Mouse (Mus musculus) neural tube, embryonic 10.5 days (tissue): ENCODE data around the gene Def8.
"Not testable (repeated sequence)": the region's sequence is repeated elsewhere in the genome, so short reads cannot be mapped to it uniquely, and the experiment has no call there.

ENCODE experiments used
- DNase-seq: peaks from one replicate; pipeline ENCODE4 v3.0.0-alpha.2; 2017; ENCODE audit warnings: low spot score; ENCODE audit errors: extremely low spot score

Def8 gene

DNA sequence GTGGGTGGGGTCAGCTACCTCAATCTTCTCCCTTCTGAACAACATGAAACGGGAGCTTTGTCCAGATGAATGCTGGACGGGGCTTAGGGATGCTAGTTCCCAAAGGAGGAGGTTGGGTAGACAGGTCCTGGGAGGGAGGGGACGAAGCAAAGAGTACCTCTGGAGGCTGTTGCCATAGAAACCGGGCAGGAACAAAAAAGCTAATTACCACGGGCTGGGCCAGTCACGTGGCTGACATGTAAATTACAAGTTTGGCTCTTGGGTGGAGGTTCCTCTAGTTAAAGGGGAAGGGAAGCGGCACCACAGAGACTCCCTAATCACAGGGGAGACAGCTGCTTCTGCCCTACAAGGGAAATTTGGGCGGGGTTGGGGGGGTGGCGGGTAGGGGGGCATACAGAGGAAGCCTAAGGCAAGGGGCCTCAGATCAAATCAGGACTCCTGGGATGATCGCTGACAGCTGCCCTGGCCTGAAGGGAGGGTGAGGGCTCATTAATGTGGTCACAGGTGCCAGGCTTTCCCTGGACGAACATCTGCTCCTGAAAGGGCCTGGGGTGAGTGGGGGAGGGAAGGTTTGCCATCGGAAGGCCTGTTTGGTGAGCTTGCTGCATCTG lies 10.7 kb upstream of the Def8 start:
- DNase-seq = peak; percentile 56

DNA sequence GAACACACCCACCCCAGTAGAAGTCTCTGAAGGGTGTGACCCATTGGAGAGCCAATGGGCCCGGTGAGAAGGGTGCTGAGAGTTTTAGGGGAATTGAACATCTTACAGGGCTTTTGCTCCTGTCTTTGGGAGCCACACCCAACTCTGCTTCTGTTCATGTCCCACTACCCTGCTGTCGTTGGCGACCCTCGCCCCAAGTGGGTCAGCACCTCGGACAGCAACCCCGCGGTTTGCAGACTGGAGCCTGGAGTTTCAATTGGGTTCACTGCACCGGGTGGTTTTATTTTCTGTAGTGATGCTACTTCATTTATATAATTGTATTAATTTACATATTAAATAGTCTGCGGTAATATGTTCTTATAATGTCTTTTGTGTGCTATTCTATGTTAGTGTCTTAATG lies 9.1 kb upstream of the Def8 start:
- peak; percentile 58 for DNase-seq

DNA sequence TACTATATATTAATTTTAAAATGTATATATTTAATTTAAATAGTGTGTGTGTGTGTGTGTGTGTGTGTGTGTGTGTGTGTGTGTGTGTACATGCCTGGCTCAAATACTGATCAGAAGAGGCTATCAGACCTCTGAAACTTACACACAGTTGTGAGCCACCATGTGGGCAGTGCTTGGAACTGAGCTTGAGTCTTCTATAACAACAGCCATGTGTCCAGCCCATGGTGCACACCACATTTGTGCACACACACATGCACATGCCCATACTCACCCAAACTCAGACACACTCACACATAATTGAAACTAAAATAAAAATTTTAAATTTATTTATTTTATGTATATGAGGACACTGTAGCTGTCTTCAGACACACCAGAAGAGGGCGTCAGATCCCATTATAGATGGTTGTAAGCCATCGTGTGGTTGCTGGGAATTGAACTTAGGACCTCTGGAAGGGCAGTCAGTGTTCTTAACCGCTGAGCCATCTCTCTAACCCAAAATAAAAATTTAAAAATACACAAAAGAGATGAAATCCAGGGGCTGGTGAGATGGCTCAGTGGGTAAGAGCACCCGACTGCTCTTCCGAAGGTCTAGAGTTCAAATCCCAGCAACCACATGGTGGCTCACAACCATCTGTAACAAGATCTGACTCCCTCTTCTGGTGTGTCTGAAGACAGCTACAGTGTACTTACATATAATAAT lies 8.2 kb upstream of the Def8 start:
- not testable (repeated sequence) for DNase-seq

DNA sequence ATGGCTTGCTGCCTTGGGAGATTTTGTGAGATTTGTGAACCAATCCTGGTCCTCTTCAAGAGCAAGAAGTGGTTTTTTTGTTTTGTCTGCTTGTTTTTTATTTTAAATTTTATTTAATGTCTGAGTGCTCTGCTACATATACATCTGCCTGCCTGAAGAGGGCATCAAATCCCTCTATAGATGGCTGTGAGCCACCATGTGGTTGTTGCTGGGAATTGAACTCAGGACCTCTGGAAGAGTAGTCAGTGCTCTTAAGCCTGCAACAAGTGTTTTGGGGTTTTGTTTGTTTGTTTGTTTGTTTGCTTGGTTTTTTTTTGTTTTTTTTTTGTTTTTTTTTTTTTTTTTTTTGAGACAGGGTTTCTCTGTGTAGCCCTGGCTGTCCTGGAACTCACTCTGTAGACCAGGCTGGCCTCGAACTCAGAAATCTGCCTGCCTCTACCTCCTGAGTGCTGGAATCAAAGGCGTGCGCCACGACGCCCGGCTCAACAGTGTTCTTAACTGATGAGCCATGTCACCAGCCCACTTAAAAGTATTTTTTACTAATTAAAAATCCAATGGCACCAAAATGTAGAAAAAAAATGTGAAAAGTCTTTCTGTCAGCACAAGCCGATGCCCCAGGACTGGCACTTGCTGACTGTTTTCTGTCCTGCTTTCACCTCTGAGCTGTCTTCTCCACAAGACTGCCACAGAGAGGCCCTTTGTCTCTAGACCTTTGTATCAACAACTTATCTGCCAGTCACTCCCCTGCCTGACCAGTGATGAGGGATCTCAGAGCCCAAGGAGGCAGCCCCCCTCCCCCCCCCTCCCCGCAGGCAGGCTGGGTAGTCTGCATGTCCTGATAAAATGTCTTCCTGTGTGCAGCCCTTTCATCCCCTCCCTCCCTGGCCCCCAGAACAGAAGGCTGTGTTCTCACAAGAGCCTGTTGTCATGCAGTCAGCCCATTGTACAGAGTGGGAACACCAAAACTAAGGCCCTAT lies 7.1 kb upstream of the Def8 start:
- DNase-seq = no peak

DNA sequence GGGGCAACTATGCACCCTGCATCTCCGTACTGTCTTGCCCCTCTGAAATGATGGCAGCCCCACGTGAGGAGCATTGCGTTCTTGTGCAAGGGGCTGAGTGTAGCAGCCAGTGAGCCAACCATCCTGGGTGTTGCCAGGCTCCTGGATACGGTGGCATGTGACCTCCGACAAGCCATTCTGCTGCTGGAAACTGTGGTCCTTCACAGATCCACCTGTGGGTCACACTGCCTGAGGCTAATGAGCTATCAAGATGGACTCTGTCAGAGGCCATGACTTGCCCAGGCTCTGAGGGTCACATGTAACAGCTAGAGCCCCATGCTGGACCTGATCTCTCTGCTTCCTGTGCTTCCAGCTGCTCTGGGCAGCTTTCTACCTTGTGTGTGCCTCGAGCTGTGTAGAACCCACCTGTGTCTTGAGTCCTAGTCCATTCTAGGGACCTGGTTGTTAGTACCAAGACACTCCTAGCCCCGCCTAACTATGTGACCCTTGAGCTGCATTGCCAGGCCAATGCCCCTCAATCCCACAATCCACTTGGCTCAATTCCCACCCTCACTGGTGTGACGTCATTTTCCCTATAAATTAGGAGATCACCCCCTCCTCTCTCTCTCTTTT lies 6.3 kb upstream of the Def8 start:
- DNase-seq = no peak

DNA sequence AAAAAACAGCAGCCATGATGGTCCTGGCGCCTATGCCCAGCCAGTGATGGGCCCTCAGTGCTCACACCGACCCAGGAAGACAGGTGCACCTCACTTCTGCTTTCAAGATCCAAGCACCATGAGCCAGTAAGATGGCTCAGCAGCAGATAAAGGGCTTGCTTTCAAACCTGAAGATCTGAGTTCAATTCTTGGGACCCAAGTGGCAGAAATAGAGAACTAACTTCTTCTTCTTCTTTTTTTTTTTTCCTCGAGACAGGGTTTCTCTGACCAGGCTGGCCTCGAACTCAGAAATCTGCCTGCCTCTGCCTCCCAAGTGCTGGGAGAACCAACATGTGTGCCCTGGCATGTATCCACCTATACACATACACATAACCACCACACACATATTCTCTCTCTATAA lies 3.6 kb upstream of the Def8 start:
- no peak for DNase-seq

DNA sequence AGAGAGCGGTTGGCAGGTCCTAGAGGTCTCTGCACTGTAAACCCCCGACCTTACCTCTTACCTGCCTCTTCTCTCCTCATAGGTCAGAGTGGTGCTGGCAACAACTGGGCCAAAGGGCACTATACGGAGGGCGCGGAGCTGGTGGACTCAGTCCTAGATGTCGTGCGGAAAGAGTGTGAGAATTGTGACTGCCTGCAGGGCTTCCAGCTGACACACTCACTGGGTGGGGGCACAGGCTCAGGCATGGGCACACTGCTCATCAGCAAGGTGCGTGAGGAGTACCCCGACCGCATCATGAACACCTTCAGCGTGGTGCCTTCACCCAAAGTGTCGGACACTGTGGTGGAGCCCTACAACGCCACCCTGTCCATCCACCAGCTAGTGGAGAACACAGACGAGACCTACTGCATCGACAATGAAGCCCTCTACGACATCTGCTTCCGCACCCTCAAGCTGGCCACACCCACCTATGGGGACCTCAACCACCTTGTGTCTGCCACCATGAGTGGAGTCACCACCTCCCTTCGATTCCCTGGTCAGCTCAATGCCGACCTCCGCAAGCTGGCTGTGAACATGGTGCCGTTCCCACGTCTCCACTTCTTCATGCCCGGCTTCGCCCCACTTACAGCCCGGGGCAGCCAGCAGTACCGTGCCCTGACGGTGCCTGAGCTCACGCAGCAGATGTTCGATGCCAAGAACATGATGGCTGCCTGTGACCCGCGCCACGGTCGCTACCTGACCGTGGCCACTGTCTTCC lies 2.6 kb upstream of the Def8 start:
- no peak for DNase-seq

DNA sequence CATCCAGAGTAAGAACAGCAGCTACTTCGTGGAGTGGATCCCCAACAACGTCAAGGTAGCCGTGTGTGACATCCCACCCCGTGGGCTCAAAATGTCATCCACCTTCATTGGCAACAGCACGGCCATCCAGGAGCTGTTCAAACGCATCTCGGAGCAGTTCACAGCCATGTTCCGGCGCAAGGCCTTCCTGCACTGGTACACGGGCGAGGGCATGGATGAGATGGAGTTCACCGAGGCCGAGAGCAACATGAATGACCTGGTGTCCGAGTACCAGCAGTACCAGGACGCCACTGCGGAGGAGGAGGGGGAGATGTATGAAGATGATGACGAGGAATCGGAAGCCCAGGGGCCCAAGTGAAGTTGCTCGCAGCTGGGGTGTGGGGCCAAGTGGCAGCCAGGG lies 2.0 kb upstream of the Def8 start:
- no peak for DNase-seq

DNA sequence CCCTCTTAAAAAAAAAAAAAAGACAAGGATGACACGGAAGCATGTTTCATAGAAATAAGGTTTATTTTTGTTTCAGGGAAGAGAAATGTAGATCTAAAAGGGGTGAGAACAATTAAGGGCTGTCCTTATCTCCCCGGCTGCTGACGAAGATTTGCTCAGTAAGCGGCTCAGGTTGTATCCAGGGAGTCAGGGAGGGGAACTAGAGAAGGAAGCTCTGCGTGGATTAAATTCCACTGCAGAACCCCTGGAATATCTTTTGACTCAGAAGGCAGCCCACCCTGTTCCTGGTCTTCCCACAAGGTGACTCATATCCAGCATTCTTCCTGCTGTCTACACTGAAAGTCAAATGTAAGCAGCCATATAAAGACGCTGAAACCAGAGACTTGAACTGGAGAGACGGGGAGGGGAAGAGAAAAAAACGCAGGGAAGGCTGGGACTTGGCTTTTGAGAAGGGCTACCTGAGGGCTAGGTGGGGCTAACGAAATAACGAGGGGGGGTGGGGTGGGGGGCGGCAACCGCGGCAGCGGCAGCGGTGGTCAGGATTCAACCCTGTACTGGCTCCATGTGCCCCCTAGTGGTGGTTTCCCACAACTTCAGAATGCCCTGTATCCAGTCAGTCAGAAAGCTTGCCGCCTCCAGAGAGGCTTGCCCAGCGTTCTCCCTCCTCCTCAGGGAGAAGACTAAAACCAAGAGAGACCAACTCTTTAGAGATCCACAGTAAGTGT lies 1.1 kb upstream of the Def8 start:
- peak; percentile 69 for DNase-seq

DNA sequence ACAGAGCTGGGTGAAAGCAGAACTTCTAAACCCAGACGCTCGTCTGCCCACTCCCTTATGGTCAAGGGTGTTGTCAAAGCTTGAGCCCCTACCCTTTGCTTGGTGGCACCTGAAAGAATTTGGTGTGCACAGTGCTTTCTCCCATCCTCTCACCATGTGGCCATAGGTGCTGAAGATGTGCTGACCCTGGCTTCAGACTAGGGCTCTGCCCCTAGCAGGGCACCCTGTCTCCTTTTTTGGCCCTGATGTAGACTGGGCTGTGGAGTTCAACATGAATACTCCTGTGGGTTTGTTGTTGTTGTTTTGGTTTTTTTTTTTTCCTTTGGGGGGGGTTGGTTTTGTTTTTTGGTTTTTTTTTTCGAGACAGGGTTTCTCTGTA lies 557 bp upstream of the Def8 start:
- DNase-seq = no peak

DNA sequence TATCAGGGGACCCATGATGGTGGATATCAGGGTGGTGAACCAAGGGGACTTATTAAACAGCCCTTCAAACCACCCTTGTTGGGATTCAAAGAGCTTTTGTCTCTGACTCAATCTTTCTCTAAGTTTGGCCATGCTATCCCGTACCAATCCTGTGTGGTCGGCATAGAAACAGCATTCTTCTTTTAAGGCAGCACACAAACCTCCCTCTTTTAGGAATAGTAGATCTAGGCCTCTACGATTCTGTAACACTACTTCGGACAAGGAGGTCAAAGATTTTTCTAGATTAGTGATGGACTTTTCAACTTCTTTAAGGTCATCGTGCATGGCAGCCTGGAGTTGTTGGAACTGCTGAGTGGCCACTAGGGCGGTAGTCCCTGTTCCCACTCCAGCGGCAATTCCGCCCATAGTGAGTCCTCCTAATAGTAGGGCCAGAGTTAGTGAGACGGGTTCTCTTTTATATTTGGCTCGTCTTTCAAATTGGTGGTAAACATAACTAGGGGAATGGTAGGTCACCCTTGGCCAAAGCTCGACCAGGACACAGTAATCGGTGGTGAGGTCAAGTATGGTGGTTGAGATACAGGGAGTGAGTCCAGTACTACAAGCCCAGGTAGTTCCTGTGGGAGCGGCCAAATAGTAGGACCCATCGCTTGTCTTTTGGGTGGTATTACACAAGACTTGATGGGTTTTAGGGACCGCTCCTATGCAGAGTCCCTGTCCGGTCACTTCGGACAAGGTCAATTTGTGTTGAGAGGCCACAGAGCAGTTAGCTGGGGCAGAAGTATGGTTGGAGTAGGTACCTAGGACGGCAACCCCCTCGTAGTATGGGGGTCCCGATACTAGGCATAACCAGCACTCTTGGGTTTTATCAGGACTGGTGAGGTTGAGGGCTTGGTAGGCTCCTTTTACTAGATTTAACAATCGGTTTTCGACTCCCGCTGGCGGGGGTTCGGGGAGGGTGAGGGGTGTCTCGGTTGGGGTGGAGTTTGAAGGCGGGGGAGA lies 3.5 kb downstream of the Def8 start:
- DNase-seq = no peak

DNA sequence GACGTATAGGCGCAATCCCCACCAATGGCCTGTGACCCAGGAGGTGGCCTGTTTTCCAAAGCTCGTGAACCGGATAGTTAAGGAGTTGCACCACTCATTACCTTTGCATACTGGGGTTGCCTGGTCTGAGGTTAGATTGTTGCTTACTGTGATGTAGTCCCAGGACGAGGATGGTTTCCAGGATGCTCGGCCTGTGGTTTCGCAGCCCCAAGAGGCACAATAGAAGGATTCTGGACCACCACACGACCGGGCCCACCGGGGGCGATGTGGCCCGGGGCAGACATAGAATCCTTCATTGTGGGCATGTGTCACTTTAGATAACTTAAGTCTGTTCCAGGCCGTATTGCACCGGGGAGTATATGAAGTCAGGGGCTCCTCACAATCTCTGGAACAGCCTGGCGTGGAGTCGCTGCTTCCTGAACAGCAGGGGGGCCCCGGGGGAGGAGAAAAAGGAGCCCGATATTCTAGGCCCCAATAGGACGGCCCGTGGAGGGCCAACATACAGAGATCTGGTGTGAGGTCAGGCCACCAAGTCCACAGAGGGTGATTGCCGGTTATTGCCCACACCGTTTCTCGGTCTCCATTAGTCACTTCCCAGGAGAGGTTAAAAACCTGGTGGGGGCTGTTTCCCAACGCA lies 4.4 kb downstream of the Def8 start:
- DNase-seq = no peak

DNA sequence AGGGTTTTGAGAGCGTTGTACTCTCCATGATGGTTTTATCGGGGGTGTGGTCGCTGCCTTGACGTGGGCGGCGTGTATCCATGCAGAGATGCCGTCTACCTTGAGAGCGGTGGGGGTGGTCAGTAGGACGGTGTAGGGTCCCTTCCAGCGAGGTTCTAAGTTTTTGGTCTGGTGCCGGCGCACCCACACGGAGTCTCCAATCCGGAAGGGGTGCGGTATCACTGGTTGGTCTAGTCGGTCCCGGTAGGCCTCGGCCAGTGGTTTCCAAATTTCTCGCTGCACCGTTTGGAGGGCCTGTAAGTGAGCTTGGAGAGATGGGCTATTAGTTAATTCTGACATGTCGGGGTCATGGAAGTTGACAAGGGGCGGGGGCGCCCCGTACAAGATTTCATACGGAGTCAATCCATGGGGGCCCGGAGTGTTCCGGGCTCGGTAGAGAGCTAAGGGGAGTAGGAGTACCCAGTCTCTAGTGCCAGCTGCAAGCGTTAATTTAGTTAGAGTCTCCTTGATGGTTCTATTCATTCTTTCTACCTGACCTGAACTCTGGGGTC lies 5.1 kb downstream of the Def8 start:
- DNase-seq = no peak

DNA sequence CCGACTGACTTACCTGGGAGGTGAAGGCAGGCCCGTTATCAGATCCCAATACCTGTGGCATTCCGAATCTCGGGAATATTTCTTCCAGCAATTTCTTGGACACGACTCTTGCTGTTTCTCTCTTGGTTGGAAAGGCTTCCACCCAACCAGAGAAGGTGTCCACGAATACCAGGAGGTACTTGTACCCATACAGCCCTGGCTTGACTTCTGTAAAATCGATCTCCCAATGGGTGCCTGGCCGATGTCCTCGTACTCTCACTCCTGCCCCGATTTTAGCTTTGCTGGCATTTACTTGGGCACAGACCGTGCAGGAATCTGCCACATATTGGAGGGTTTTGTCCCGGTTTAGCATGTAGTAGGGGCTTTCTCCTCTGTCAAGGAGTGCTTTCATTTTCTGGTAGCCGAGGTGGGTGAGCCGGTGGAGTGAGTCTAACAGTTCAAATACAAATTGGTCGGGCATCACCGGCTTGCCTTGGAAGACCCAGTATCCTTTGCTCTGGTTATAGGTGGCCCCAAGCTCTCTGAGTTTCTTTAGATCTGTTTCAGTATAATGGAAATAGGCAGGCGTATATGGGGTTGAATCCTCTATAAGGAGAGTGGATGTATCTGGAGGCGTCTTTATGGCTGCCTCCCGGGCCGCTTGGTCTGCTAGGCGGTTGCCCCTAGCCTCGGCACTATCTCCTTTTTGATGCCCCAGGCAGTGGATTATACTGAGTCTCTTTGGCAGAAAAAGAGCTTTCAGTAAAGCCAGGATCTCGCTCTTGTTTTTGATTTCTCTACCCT lies 5.8 kb downstream of the Def8 start:
- no peak for DNase-seq

DNA sequence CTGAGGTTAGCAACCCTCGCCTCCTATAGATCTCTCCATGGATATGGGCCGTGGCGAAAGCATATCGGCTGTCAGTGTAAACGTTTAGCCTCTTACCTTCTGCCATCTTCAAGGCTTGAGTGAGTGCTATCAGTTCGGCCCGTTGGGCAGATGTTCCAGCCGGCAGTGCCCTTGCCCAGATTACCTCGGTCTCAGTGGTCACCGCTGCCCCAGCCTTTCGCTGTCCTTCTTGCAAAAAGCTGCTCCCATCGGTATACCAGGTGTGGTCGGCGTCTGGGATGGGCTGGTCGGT lies 6.3 kb downstream of the Def8 start:
- not testable (repeated sequence) for DNase-seq

DNA sequence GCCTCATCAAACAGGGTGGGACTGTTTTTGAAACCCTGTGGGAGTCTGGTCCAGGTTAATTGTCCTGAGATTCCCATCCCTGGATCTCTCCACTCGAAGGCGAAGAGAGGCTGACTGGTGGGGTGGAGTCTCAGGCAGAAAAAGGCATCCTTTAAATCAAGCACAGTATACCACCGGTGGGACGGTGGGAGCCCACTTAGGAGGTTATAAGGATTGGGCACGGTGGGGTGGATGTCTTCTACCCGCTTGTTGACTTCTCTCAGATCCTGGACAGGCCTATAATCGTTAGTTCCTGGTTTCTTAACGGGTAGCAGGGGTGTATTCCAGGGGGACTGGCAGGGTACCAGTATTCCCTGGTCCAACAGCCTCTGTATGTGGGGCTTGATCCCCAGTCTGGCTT lies 7.6 kb downstream of the Def8 start:
- not testable (repeated sequence) for DNase-seq

DNA sequence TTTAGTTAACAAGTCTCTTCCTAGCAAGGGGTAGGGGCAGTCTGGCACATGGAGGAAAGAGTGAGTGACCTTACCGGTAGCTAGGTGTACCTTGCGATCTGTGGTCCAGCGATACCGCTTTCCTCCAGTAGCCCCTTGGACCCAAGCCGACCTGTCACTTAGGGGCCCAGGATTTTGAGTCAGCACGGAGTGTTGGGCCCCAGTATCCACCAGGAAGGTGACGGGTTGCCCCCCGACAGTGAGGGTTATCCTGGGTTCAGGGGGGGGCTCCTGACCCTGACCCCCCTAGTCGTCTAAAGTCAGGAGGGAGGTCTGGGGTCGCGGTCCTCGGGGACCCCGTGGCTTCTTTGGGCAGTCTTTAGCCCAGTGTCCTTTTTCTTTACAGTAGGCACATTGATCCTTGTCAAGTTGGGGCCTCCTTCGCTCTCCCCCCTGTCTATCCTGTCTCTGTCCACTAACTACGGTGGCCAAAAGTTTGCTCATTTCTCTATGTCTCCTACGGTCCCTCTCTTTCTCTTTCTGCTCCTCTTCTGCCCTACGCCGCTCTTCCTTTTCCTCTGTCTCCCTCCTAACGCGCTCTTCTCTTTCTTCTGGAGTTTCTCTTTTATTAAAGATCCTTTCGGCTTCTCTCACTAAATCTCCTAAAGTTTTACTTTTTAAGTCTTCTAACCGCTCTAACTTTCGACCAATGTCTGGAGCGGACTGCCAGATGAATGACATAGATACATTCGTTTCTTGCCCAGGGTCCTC lies 8.5 kb downstream of the Def8 start:
- DNase-seq = no peak
